In genomic region chr2:35373003-35373402, GRCm38 (mm10) we compare ENCODE assay signal across 10 mouse cellular contexts. TPM values are rescaled to one million over a fixed set of nuclear protein-coding genes. Genes with fewer than 3 reads are reported as not detected.
DNase-seq lines count a peak whose midpoint lies in the region; ATAC-seq and TF ChIP-seq lines count a peak whose summit lies in the region.
"Had no signal": no experiment of that assay in that cellular context is flagged by ENCODE, and none has a peak within 500 bp of the region (broad histone marks: within the 10 kb centered on the region; RNA-seq: fewer than 3 reads in every experiment).

No protein-coding gene starts in this region.

- DNase-seq in hindbrain, embryonic 11.5 days (ENCODE audit: low spot score): peak; percentile 71
- DNase-seq in 416B (ENCODE audit: low read depth): peak; percentile 69
- DNase-seq in G1E (ENCODE audit: low spot score): no peak
- peak; percentile 53 for DNase-seq in mesoderm, embryonic 11.5 days (ENCODE audit: low read depth, low spot score)
- DNase-seq in adrenal gland, adult 8-10 months: no peak
- DNase-seq in right cerebral cortex, postnatal 25 days: no peak

- H3K9ac ChIP-seq in hindbrain, embryonic 11.5 days (ENCODE audit: low read depth, low read length): no peak overlapping the region
- H3K9ac ChIP-seq in hindbrain, embryonic 12.5 days: no peak overlapping the region
- H3K9ac ChIP-seq: embryonic facial prominence, embryonic 13.5 days; limb, embryonic 12.5 days had no signal

- H3K4me3 ChIP-seq in hindbrain, embryonic 11.5 days (ENCODE audit: low read depth, low read length): no peak overlapping the region
- no peak overlapping the region for H3K4me3 ChIP-seq in hindbrain, embryonic 12.5 days
- no peak overlapping the region for H3K4me3 ChIP-seq in G1E (ENCODE audit: low read depth, low read length)
- H3K4me3 ChIP-seq: embryonic facial prominence, embryonic 13.5 days; limb, embryonic 12.5 days had no signal

- H3K27ac ChIP-seq in hindbrain, embryonic 11.5 days (ENCODE audit: low read depth, low read length): no peak overlapping the region
- H3K27ac ChIP-seq in hindbrain, embryonic 12.5 days: no peak overlapping the region
- H3K27ac ChIP-seq: embryonic facial prominence, embryonic 13.5 days; limb, embryonic 12.5 days had no signal

- H3K9me3 ChIP-seq in hindbrain, embryonic 11.5 days (ENCODE audit: control insufficient read depth, low read length): no peaks in the 10 kb centered on the region
- H3K9me3 ChIP-seq in hindbrain, embryonic 12.5 days (replicated peaks): no peaks in the 10 kb centered on the region
- H3K9me3 ChIP-seq in G1E (replicated peaks): no peaks in the 10 kb centered on the region
- H3K9me3 ChIP-seq: embryonic facial prominence, embryonic 13.5 days; limb, embryonic 12.5 days had no signal

- no peak for ATAC-seq in hindbrain, embryonic 11.5 days (ENCODE audit: low FRiP score)
- ATAC-seq in hindbrain, embryonic 12.5 days (ENCODE audit: low FRiP score): no peak
- ATAC-seq in G1E (ENCODE audit: extremely low read depth, insufficient number of reproducible peaks, low FRiP score, poor library complexity, severe bottlenecking): no peak
- ATAC-seq in erythroblast, adult 5-6 weeks (replicated peaks; ENCODE audit: low FRiP score, poor library complexity, severe bottlenecking): peak; percentile 67; the same call in 1 of the 2 replicates

- no peak overlapping the region for H3K4me2 ChIP-seq in hindbrain, embryonic 11.5 days (replicated peaks; ENCODE audit: low read depth, low read length)
- H3K4me2 ChIP-seq in hindbrain, embryonic 12.5 days (replicated peaks): no peak overlapping the region
- H3K4me2 ChIP-seq: embryonic facial prominence, embryonic 13.5 days; limb, embryonic 12.5 days had no signal

- WGBS in hindbrain, embryonic 11.5 days: 11% methylated on average over 3 of the region's 3 CpGs
- 14% methylated on average over 3 of the region's 3 CpGs for WGBS in hindbrain, embryonic 12.5 days

- H3K4me1 ChIP-seq in hindbrain, embryonic 11.5 days (replicated peaks; ENCODE audit: control insufficient read depth, insufficient read depth, low read length): no peaks in the 10 kb centered on the region
- no peaks in the 10 kb centered on the region for H3K4me1 ChIP-seq in hindbrain, embryonic 12.5 days
- H3K4me1 ChIP-seq in G1E (ENCODE audit: insufficient read depth, low read depth, low read length): no peaks in the 10 kb centered on the region
- H3K4me1 ChIP-seq: embryonic facial prominence, embryonic 13.5 days; limb, embryonic 12.5 days had no signal

- peak; percentile 44; the same call in 1 of the 2 replicates for TF ChIP-seq CTCF in G1E (IDR thresholded peaks at IDR 0.05; ENCODE audit: low read depth, low read length)

- no peaks in the 10 kb centered on the region for H3K36me3 ChIP-seq in hindbrain, embryonic 11.5 days (ENCODE audit: control insufficient read depth, insufficient read depth, low read length)
- no peaks in the 10 kb centered on the region for H3K36me3 ChIP-seq in hindbrain, embryonic 12.5 days
- no peaks in the 10 kb centered on the region for H3K36me3 ChIP-seq in G1E (replicated peaks)
- H3K36me3 ChIP-seq: embryonic facial prominence, embryonic 13.5 days; limb, embryonic 12.5 days had no signal

- no peaks in the 10 kb centered on the region for H3K27me3 ChIP-seq in hindbrain, embryonic 11.5 days (ENCODE audit: control insufficient read depth, insufficient read depth, low read length)
- H3K27me3 ChIP-seq in hindbrain, embryonic 12.5 days: no peaks in the 10 kb centered on the region
- H3K27me3 ChIP-seq in G1E (ENCODE audit: insufficient read depth, low read length): peaks cover 15% of the 10 kb centered on the region
- H3K27me3 ChIP-seq: embryonic facial prominence, embryonic 13.5 days; limb, embryonic 12.5 days had no signal

RNA-seq across cellular contexts. Expression of gene 4930568D16Rik, which starts 5.5 kb away (rescaled TPM):
- polyA plus RNA-seq in hindbrain, embryonic 11.5 days (2014; fragmentation: Nextera tagmentation; extraction: Ambion mirVana): not detected in 2 replicates
- polyA plus RNA-seq in hindbrain, embryonic 12.5 days (2016; fragmentation: Nextera tagmentation; extraction: Ambion mirVana): not detected in 2 replicates
- total RNA-seq in G1E (2014; fragmentation: Nextera tagmentation): not detected in 2 replicates
- 0.11 TPM in 1 of 2 replicates, not detected in the other for total RNA-seq in G1E (2017)
- not detected in 2 replicates for polyA plus RNA-seq in G1E (2012)
- not detected in 2 replicates for total RNA-seq in erythroblast, adult 5-6 weeks (2015; ENCODE audit: low replicate concordance)
- total RNA-seq in erythroblast, adult 5-6 weeks (2017; ENCODE audit: low replicate concordance): not detected in 2 replicates
- not detected for total RNA-seq in adrenal gland, adult 8-10 months (2022)
- polyA plus RNA-seq: embryonic facial prominence, embryonic 13.5 days; limb, embryonic 12.5 days had no signal

RNA-seq across cellular contexts. Expression of gene 4930402F06Rik, which starts 24.0 kb away (rescaled TPM):
- polyA plus RNA-seq in hindbrain, embryonic 11.5 days (2014; fragmentation: Nextera tagmentation; extraction: Ambion mirVana): not detected in 2 replicates
- polyA plus RNA-seq in hindbrain, embryonic 12.5 days (2016; fragmentation: Nextera tagmentation; extraction: Ambion mirVana): not detected in 2 replicates
- total RNA-seq in G1E (2014; fragmentation: Nextera tagmentation) (not detected in 2 replicates), G1E (2017) (0.12 TPM in 1 of 2 replicates, not detected in the other)
- not detected in 2 replicates for polyA plus RNA-seq in G1E (2012)
- total RNA-seq in erythroblast, adult 5-6 weeks (2015; ENCODE audit: low replicate concordance): not detected in 2 replicates
- not detected in 2 replicates for total RNA-seq in erythroblast, adult 5-6 weeks (2017; ENCODE audit: low replicate concordance)
- not detected for total RNA-seq in adrenal gland, adult 8-10 months (2022)
- polyA plus RNA-seq: embryonic facial prominence, embryonic 13.5 days; limb, embryonic 12.5 days had no signal

RNA-seq across cellular contexts. Expression of gene Stom, which starts 36.2 kb away (rescaled TPM):
- 12.6 and 14.5 TPM in 2 replicates for polyA plus RNA-seq in hindbrain, embryonic 11.5 days (2014; fragmentation: Nextera tagmentation; extraction: Ambion mirVana)
- 16.6 and 17.0 TPM in 2 replicates for polyA plus RNA-seq in hindbrain, embryonic 12.5 days (2016; fragmentation: Nextera tagmentation; extraction: Ambion mirVana)
- 11.1 and 51.4 TPM in 2 replicates for total RNA-seq in G1E (2014; fragmentation: Nextera tagmentation)
- total RNA-seq in G1E (2017): 12.3 and 13.7 TPM in 2 replicates
- 3.1 and 3.4 TPM in 2 replicates for polyA plus RNA-seq in G1E (2012)
- total RNA-seq in erythroblast, adult 5-6 weeks (2015; ENCODE audit: low replicate concordance): 374 and 432 TPM in 2 replicates
- total RNA-seq in erythroblast, adult 5-6 weeks (2017; ENCODE audit: low replicate concordance): 642 and 716 TPM in 2 replicates
- 10 to 100 TPM; 29.0 to 45.8 (median 37.5) TPM for total RNA-seq in adrenal gland, adult 8-10 months (2022)

Comparison
In these comparisons a context has a peak if more than half of its experiments do, and no peak if none do; other contexts are left out.
1. DNase-seq: peak in hindbrain, embryonic 11.5 days (single experiment), 416B (single experiment) and mesoderm, embryonic 11.5 days (single experiment); none in G1E (single experiment), adrenal gland, adult 8-10 months (single experiment) and right cerebral cortex, postnatal 25 days (single experiment).
2. RNA of gene Stom, which starts 36.2 kb away (total RNA-seq): 374 to 716 TPM in erythroblast, adult 5-6 weeks; 11.1 to 51.4 TPM in G1E and 29.0 to 45.8 TPM in adrenal gland, adult 8-10 months; every median in the first group is over 4 times any median in the second.